Mouse (Mus musculus) forebrain, embryonic 11.5 days (tissue): ENCODE data around the gene Cttnbp2nl. TPM values are rescaled to one million over a fixed set of nuclear protein-coding genes. Genes with fewer than 3 reads are reported as not detected.

Experiments used
- ATAC-seq: fragments of 200-750 bp; cut with Nextera tagmentation; replicated peaks from 2 replicates; pipeline ENCODE4 v1.8.0; 2017; ENCODE audit warnings: moderate TSS enrichment; ENCODE audit not compliant: low FRiP score
- DNase-seq: peaks from one replicate; pipeline ENCODE4 v3.0.0-alpha.2; 2017; ENCODE audit warnings: low spot score
- H3K27ac ChIP-seq: fragments of 300-500 bp; sonication (generic); 2 replicates; pipeline ENCODE4 v1.5.1; 2014; ENCODE audit warnings: low read depth, low read length
- H3K27me3 ChIP-seq: fragments of 300-500 bp; sonication (generic); 2 replicates; pipeline ENCODE4 v1.6.1; 2014; ENCODE audit warnings: mild to moderate bottlenecking, low read length, mixed read lengths; ENCODE audit not compliant: control insufficient read depth, insufficient read depth
- H3K36me3 ChIP-seq: fragments of 300-500 bp; sonication (generic); 2 replicates; pipeline ENCODE4 v1.6.1; 2014; ENCODE audit warnings: mild to moderate bottlenecking, low read length, moderate library complexity, mixed read lengths; ENCODE audit not compliant: control insufficient read depth, insufficient read depth
- H3K4me1 ChIP-seq: fragments of 300-500 bp; sonication (generic); replicated peaks from 2 replicates; pipeline ENCODE4 v1.6.1; 2014; ENCODE audit warnings: low read length, mixed read lengths; ENCODE audit not compliant: control insufficient read depth, insufficient read depth
- H3K4me2 ChIP-seq: fragments of 300-500 bp; sonication (generic); 2 replicates; pipeline ENCODE4 v1.6.1; 2014; ENCODE audit warnings: low read depth, mild to moderate bottlenecking, low read length, moderate library complexity, mixed read lengths; ENCODE audit not compliant: severe bottlenecking
- H3K4me3 ChIP-seq: fragments of 300-500 bp; sonication (generic); 2 replicates; pipeline ENCODE4 v1.5.1; 2014; ENCODE audit warnings: low read depth, low read length
- H3K9ac ChIP-seq: fragments of 300-500 bp; sonication (generic); 2 replicates; pipeline ENCODE4 v1.6.1; 2014; ENCODE audit warnings: low read length
- H3K9me3 ChIP-seq: fragments of 300-500 bp; sonication (generic); 2 replicates; pipeline ENCODE4 v1.6.1; 2016; ENCODE audit warnings: low read length, mixed read lengths; ENCODE audit not compliant: control insufficient read depth
- WGBS: fragments of 180-500 bp; shearing (Covaris S2); extraction: QIAGEN DNeasy Blood & Tissue Kit; methylation state at CpG from one replicate; pipeline ENCODE4 v1.1.7; 2014; 5-methylcytosine and 5-hydroxymethylcytosine counted together
- polyA plus RNA-seq: library from polyadenylated mRNA; unstranded; fragments of >200 nt; fragmentation: Nextera tagmentation; extraction: Ambion mirVana; gene quantifications from 2 replicates; pipeline ENCODE4 v1.2.1, GENCODE M21; 2014

The Cttnbp2nl gene
- polyA plus RNA-seq, 1 experiment from 2014 or later, result 49.4 TPM

GRCm38 (mm10) chr3:104987884-104988283 lies 65.1 kb downstream of the Cttnbp2nl start:
- no peaks in the 10 kb centered on the region for H3K9me3 ChIP-seq
- no peak for ATAC-seq
- H3K4me1 ChIP-seq, result no peaks in the 10 kb centered on the region
- H3K9ac ChIP-seq, result no peak overlapping the region
- no peak for DNase-seq
- WGBS, result 77% methylated on average over 5 of the region's 5 CpGs
- no peaks in the 10 kb centered on the region for H3K36me3 ChIP-seq
- no peak overlapping the region for H3K4me2 ChIP-seq
- no peaks in the 10 kb centered on the region for H3K27me3 ChIP-seq
- no peak overlapping the region for H3K4me3 ChIP-seq
- H3K27ac ChIP-seq, result no peak overlapping the region

GRCm38 (mm10) chr3:104979735-104980134 lies 73.2 kb downstream of the Cttnbp2nl start:
- no peak for ATAC-seq
- Histone ChIP-seq H3K27ac (no peak overlapping the region), H3K27me3 (no peaks in the 10 kb centered on the region), H3K4me2 (no peak overlapping the region), H3K4me1 (no peaks in the 10 kb centered on the region), H3K9me3 (no peaks in the 10 kb centered on the region), H3K36me3 (no peaks in the 10 kb centered on the region), H3K9ac (no peak overlapping the region), H3K4me3 (no peak overlapping the region)
- DNase-seq, result no peak
- 78% methylated on average over 5 of the region's 5 CpGs for WGBS

- peak overlapping the region; percentile 77 for H3K4me2 ChIP-seq
- WGBS, result under 1% methylated on average over 49 of the region's 49 CpGs
These were observed 85.2 kb downstream of the Cttnbp2nl start for GRCm38 (mm10) chr3:104967548-104968300.

GRCm38 (mm10) chr3:104965991-104966554 lies 86.9 kb downstream of the Cttnbp2nl start:
- ATAC-seq, result no peak
- Histone ChIP-seq H3K4me1 (peaks cover 18% of the 10 kb centered on the region), H3K27me3 (peaks cover 30% of the 10 kb centered on the region), H3K27ac (no peak overlapping the region), H3K9me3 (no peaks in the 10 kb centered on the region), H3K9ac (no peak overlapping the region), H3K4me3 (no peak overlapping the region), H3K36me3 (no peaks in the 10 kb centered on the region), H3K4me2 (no peak overlapping the region)
- DNase-seq, result no peak
- 81% methylated on average over 7 of the region's 7 CpGs for WGBS

More at GRCm38 (mm10) chr3:104967548-104968300, 85.2 kb downstream of the Cttnbp2nl start:
- ATAC-seq, result peak; percentile 77
- DNase-seq, result peak; percentile 92
- peak overlapping the region; percentile 44 for H3K4me3 ChIP-seq
- no peaks in the 10 kb centered on the region for H3K9me3 ChIP-seq
- H3K27me3 ChIP-seq, result peaks cover 13% of the 10 kb centered on the region
- no peaks in the 10 kb centered on the region for H3K36me3 ChIP-seq
- peaks cover 5% of the 10 kb centered on the region; the same call in 1 of the 2 replicates for H3K4me1 ChIP-seq
- 0 out of 2 replicates have a peak overlapping the region, but pooled peaks have one; percentile 31 for H3K27ac ChIP-seq
- peak overlapping the region; percentile 64 for H3K9ac ChIP-seq

GRCm38 (mm10) chr3:104965070-104965855 lies 87.7 kb downstream of the Cttnbp2nl start:
- no peaks in the 10 kb centered on the region for H3K9me3 ChIP-seq
- H3K36me3 ChIP-seq, result no peaks in the 10 kb centered on the region
- H3K4me3 ChIP-seq, result no peak overlapping the region
- 80% methylated on average over 8 of the region's 8 CpGs for WGBS
- ATAC-seq, result no peak
- H3K9ac ChIP-seq, result no peak overlapping the region
- H3K4me2 ChIP-seq, result no peak overlapping the region
- H3K4me1 ChIP-seq, result peaks cover 19% of the 10 kb centered on the region
- DNase-seq, result no peak
- no peak overlapping the region for H3K27ac ChIP-seq
- H3K27me3 ChIP-seq, result peaks cover 38% of the 10 kb centered on the region

GRCm38 (mm10) chr3:104963331-104964276 lies 89.3 kb downstream of the Cttnbp2nl start:
- H3K4me1 ChIP-seq, result peaks cover 19% of the 10 kb centered on the region
- H3K36me3 ChIP-seq, result no peaks in the 10 kb centered on the region

GRCm38 (mm10) chr3:104962866-104963265 lies 90.1 kb downstream of the Cttnbp2nl start:
- WGBS, result 8% methylated on average over 5 of the region's 5 CpGs
- no peak overlapping the region for H3K27ac ChIP-seq
- H3K4me1 ChIP-seq, result peaks cover 14% of the 10 kb centered on the region
- DNase-seq (no peak), ATAC-seq (no peak)
- no peak overlapping the region for H3K4me2 ChIP-seq
- H3K9me3 ChIP-seq, result no peaks in the 10 kb centered on the region
- H3K9ac ChIP-seq, result no peak overlapping the region
- H3K36me3 ChIP-seq, result no peaks in the 10 kb centered on the region
- no peak overlapping the region for H3K4me3 ChIP-seq
- peaks cover 49% of the 10 kb centered on the region for H3K27me3 ChIP-seq

More at GRCm38 (mm10) chr3:104963331-104964276, 89.3 kb downstream of the Cttnbp2nl start:
- Histone ChIP-seq H3K9ac (no peak overlapping the region), H3K27me3 (peaks cover 49% of the 10 kb centered on the region), H3K27ac (no peak overlapping the region), H3K9me3 (no peaks in the 10 kb centered on the region), H3K4me3 (no peak overlapping the region), H3K4me2 (no peak overlapping the region)
- WGBS, result 34% methylated on average over 12 of the region's 13 CpGs
- DNase-seq (peak; percentile 51), ATAC-seq (no peak)
